Mouse (Mus musculus) brown adipose tissue, adult 24 weeks (tissue): ENCODE data around the gene Gtsf1l. TPM values are rescaled to one million over a fixed set of nuclear protein-coding genes. Genes with fewer than 3 reads are reported as not detected.

ENCODE experiments used
- H3K27ac ChIP-seq: fragments of 200-500 bp; replicated peaks from 2 replicates; pipeline ENCODE4 v1.5.1; 2012; ENCODE audit warnings: low read depth, mild to moderate bottlenecking, low read length
- H3K4me1 ChIP-seq: fragments of 200-500 bp; 2 replicates; pipeline ENCODE4 v1.6.1; 2012; ENCODE audit warnings: low read length, mixed read lengths; ENCODE audit not compliant: control insufficient read depth, insufficient read depth, insufficient read length
- H3K4me3 ChIP-seq: fragments of 200-500 bp; 2 replicates; pipeline ENCODE4 v1.5.1; 2012; ENCODE audit warnings: low read depth, mild to moderate bottlenecking, low read length, moderate library complexity; ENCODE audit not compliant: insufficient read depth
- polyA plus RNA-seq: library from polyadenylated mRNA; stranded (reverse); fragments of >200 nt; gene quantifications from 2 replicates; pipeline ENCODE4 v1.2.4, GENCODE M21; 2012; ENCODE audit not compliant: missing spikeins, insufficient read depth, insufficient read length

Gtsf1l gene
- polyA plus RNA-seq, 1 experiment: not detected

DNA sequence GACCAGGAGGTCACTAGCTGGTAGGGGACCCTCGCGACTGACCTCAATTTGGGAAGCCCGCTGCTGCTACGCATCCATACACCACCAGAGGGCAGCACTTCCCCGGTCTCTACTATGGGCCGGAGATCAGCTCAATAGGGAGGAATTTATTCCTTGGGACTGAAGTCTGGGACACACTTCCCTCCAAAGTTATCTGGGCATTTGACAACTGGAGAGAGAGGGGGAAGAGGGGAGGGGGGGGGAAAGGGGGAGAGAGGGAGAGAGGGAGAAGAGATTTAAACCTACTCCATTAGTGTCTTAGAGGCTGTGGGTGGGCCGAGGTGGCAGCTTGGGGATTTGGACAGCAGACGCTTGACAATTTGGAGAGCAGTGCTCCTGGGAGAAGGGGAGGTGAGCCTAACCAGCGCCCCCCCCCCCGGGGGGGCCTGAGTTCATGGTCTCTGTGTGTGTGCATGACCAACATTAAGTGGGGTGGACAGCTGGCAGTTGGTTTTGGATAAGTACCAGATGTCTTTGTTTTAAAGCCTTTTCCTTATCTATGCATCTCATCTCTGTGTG is 14.1 kb upstream of the Gtsf1l start:
- Histone ChIP-seq H3K27ac (no peak overlapping the region), H3K4me3 (no peak overlapping the region), H3K4me1 (no peaks in the 10 kb centered on the region)

GRCm38 (mm10) chr2:163100551-163100950 is 12.9 kb upstream of the Gtsf1l start:
- H3K4me1 ChIP-seq: no peaks in the 10 kb centered on the region
- no peak overlapping the region for H3K27ac ChIP-seq
- no peak overlapping the region for H3K4me3 ChIP-seq

- no peak overlapping the region for H3K27ac ChIP-seq
- no peak overlapping the region for H3K4me3 ChIP-seq
- H3K4me1 ChIP-seq: no peaks in the 10 kb centered on the region
These were observed 12.3 kb upstream of the Gtsf1l start for GRCm38 (mm10) chr2:163099919-163100318.

GRCm38 (mm10) chr2:163095784-163096183 is 8.1 kb upstream of the Gtsf1l start:
- Histone ChIP-seq H3K4me1 (no peaks in the 10 kb centered on the region), H3K27ac (no peak overlapping the region), H3K4me3 (no peak overlapping the region)

DNA sequence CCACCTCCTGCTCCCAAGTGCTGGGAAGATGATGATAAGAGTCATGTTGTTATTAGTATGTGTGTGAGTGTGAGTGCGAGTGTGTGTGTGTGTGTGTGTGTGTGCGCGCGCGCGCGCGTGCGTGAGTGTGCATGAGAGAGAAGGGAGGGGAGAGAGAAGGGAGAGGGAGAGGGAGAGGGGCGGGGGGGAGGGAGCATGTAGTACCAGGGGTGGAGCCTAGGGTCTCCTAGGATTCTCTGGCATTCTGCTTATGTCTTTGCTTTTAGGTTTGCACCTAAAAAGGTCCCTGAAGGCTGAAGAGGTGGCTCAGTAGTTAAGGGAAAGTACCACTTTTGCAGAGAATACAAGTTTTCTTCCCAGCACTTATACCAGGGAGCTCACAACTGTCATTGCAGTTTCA is 7.3 kb upstream of the Gtsf1l start:
- H3K27ac ChIP-seq: no peak overlapping the region
- no peak overlapping the region for H3K4me3 ChIP-seq
- H3K4me1 ChIP-seq: no peaks in the 10 kb centered on the region

- Histone ChIP-seq H3K4me1 (no peaks in the 10 kb centered on the region), H3K4me3 (no peak overlapping the region), H3K27ac (no peak overlapping the region)
These were observed 1.9 kb upstream of the Gtsf1l start for GRCm38 (mm10) chr2:163089475-163090123.

DNA sequence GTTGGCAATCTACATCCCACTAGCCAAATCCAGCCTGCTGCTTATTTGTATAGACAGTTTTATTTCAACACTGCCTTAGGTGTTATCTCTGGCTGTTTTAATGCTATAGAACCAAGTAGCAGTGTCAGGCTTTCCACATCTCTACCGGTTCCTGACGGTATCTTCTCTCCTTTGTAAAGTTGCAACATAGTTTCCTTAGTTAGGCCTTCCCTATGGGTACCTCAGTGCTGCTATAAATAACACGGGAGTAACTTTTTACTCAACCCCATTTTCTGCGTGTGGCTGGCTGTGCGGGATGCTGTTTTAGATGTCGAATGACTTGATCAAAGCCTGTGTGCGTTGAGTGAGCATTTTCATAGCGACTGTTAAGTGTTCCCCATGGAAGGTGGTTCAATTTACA is 1.1 kb downstream of the Gtsf1l start:
- no peak overlapping the region for H3K4me3 ChIP-seq

DNA sequence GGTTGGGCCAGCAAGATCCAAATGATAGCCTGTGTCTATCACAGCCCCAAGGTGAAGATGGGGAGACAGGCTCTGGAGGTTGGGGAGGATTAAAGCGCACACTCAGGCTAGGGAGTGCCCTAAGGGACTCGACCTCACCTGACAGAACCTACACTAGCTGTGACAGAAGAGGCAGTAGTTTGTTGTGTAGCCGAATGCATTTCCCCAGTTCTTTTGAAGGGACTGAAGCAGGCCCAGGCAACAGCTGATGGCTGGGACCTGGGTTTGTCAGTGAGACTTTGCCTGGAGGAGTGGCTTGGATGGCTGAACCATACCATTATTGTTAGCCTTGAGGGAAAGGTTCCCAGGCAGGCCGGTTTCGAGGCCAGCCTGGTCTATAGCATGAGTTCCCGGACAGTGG is 2.6 kb downstream of the Gtsf1l start:
- Histone ChIP-seq H3K27ac (no peak overlapping the region), H3K4me3 (no peak overlapping the region)

More for the DNA sequence above, 1.1 kb downstream of the Gtsf1l start:
- no peaks in the 10 kb centered on the region for H3K4me1 ChIP-seq
- no peak overlapping the region for H3K27ac ChIP-seq

GRCm38 (mm10) chr2:163084519-163084918 is 3.1 kb downstream of the Gtsf1l start:
- Histone ChIP-seq H3K4me1 (no peaks in the 10 kb centered on the region), H3K27ac (no peak overlapping the region), H3K4me3 (no peak overlapping the region)

More for the DNA sequence above, 2.6 kb downstream of the Gtsf1l start:
- no peaks in the 10 kb centered on the region for H3K4me1 ChIP-seq

DNA sequence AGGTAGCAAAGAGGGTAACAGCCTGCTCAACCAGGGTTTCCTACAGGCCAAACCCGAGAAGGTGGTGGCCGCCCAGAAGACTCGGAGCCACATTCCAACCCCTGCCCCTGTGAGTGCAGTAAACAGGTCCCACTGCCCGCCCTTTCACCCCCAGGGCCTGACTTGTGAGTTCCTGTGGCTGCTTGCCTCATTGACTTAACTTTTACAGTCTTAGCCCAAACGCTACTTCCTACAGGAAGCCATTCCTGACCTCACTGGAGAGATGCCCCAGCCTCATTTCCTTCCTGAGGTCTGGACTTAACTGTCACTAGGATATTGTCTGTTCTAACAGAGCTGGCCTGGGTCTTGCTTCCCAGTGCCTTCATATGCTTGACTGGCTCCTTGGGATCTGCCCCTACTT is 5.1 kb downstream of the Gtsf1l start:
- Histone ChIP-seq H3K4me3 (no peak overlapping the region), H3K27ac (no peak overlapping the region), H3K4me1 (no peaks in the 10 kb centered on the region)

- H3K27ac ChIP-seq: no peak overlapping the region
- H3K4me3 ChIP-seq: no peak overlapping the region
- no peaks in the 10 kb centered on the region for H3K4me1 ChIP-seq
These were observed 8.6 kb downstream of the Gtsf1l start for GRCm38 (mm10) chr2:163079041-163079440.

DNA sequence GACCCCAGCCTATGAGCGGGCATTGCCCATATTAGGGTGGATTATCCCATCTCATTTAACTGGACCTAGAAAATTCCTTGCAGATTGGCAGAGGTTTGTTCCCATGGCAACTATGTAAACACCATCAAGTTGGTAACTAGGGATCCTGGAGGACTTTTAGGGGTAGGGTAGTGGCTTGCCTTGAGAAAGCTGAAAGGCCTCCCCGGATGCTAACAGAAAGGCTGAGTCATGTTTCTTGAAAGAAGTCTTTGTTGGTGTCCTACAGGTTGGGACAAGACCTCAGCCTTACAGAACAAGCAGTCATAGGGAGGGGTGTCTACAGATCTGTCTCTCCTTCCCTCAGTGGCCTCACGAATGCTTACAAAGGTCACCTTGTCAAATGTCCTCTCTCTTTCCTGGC is 12.4 kb downstream of the Gtsf1l start:
- Histone ChIP-seq H3K4me3 (no peak overlapping the region), H3K4me1 (no peaks in the 10 kb centered on the region), H3K27ac (no peak overlapping the region)

DNA sequence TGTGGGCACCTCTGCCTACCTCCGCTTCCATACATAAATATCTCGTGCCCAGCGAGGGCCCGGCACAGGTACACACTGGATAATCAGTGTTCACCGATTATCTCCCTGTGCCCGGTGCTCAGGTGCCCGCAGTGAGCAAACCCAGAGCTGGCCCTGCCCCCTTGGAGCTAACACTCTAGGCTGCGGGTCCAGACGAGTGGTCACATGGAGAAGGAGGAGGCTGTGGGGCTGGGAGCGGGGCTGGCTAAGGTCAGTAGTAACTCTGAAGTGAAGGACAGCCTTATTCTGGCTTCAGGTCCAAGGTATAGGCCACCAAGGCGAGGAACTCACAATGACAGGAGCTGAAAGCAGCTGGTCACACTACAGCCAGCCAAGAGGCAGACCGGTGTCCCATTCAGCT is 12.8 kb downstream of the Gtsf1l start:
- Histone ChIP-seq H3K4me1 (no peaks in the 10 kb centered on the region), H3K4me3 (no peak overlapping the region), H3K27ac (no peak overlapping the region)

GRCm38 (mm10) chr2:163074006-163074405 is 13.6 kb downstream of the Gtsf1l start:
- H3K4me3 ChIP-seq: no peak overlapping the region
- no peak overlapping the region for H3K27ac ChIP-seq
- H3K4me1 ChIP-seq: no peaks in the 10 kb centered on the region

DNA sequence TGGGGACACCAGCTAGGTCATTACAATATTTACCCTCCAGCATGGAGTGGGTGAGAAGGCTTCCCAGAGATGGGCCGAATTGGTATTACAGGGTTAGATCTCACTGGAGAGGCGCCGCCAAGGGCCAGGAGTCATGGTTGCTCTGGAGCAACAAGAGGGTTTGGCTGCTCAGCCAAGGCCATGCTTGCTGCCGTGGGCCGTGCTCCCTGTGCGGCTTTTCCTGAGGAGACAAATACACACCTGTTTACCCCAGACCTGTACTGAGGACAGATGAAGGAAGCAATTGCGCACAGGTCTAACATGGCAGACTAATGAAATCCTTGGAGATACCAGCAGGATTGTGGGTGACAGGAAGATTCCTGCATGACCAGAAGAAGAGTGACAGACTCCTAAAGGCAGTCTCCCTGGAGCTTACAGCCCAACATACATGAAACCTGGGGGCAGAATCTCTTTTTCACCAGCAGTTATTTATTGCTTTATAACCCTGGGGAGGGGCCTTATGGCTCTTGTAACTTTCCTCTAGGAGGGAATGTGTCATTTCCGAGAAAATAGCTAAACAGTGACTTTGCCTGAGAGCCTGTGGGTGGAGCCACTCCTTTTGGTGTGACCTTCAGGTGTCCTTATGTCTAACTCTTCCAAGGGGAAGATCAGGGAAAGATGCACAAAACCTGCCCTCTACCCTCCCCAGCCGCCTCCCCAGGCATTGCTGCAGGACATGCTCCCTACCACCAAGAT is 14.5 kb downstream of the Gtsf1l start:
- H3K4me3 ChIP-seq: no peak overlapping the region

DNA sequence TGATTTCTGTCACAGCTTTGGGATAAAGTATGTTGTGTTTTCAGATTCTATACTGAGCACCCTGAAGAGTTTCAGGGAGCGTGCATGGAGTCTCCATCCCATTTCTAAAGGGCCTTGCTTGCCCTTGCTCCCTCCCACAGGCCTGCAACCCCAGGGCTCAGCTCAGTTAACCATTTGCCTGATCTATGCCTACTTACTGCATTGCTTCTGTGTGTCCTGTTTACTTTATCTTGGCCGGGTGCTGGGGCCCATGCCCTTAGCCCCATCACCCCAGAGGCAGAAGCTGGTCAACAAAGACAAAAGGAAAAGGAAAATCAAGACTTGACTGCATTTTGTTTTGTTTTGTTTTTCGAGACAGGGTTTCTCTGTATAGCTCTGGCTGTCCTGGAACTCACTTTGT is 16.1 kb downstream of the Gtsf1l start:
- no peak overlapping the region for H3K4me3 ChIP-seq
- H3K27ac ChIP-seq: no peak overlapping the region
- no peaks in the 10 kb centered on the region for H3K4me1 ChIP-seq

More for the DNA sequence above, 14.5 kb downstream of the Gtsf1l start:
- no peak overlapping the region for H3K27ac ChIP-seq
- no peaks in the 10 kb centered on the region for H3K4me1 ChIP-seq
